Mouse (Mus musculus): ENCODE measurements around the gene Nckap5. TPM values are rescaled to one million over a fixed set of nuclear protein-coding genes. Genes with fewer than 3 reads are reported as not detected.

Nckap5 gene
- polyA plus RNA-seq, 1 experiment = not detected

GRCm38 (mm10) chr1:126765506-126766170 lies 65.0 kb downstream of the Nckap5 start:
- no peaks in the 10 kb centered on the region for H3K36me3 ChIP-seq (ENCODE audit: control insufficient read depth, insufficient read depth)
- H3ac ChIP-seq (ENCODE audit: control insufficient read depth, insufficient read length, low read depth) = no peak overlapping the region
- no peaks in the 10 kb centered on the region for H3K27me3 ChIP-seq (ENCODE audit: control insufficient read depth, insufficient read depth, insufficient read length)
- no peak overlapping the region for H3K4me3 ChIP-seq (ENCODE audit: insufficient read depth, poor library complexity, severe bottlenecking)
- no peak for TF ChIP-seq FOSL1 (IDR thresholded peaks at IDR 0.05; ENCODE audit: insufficient read depth, low read length, poor library complexity, severe bottlenecking)
- TF ChIP-seq MAX (IDR thresholded peaks at IDR 0.05) = no peak
- no peak for TF ChIP-seq MYOD1 (IDR thresholded peaks at IDR 0.05; ENCODE audit: control insufficient read depth, insufficient read length, low read depth)
- TF ChIP-seq CEBPB (IDR thresholded peaks at IDR 0.05; ENCODE audit: low read depth) = no peak
- TF ChIP-seq MYOG (IDR thresholded peaks at IDR 0.05; ENCODE audit: control insufficient read depth, extremely low read depth, insufficient read length) = no peak
- TF ChIP-seq CTCF (IDR thresholded peaks at IDR 0.05; ENCODE audit: control insufficient read depth, insufficient read depth, insufficient read length) = no peak
- no peak for TF ChIP-seq USF1 (IDR thresholded peaks at IDR 0.05; ENCODE audit: low read depth)
- no peaks in the 10 kb centered on the region for H3K79me3 ChIP-seq (ENCODE audit: low read depth)
- H3K79me2 ChIP-seq (ENCODE audit: control insufficient read depth, insufficient read depth) = no peaks in the 10 kb centered on the region

- no peaks in the 10 kb centered on the region for H3K36me3 ChIP-seq (ENCODE audit: control insufficient read depth, insufficient read depth)
- no peak overlapping the region for H3ac ChIP-seq (ENCODE audit: control insufficient read depth, insufficient read length, low read depth)
- no peaks in the 10 kb centered on the region for H3K79me3 ChIP-seq (ENCODE audit: low read depth)
- no peak for TF ChIP-seq CTCF (IDR thresholded peaks at IDR 0.05; ENCODE audit: control insufficient read depth, insufficient read depth, insufficient read length)
- TF ChIP-seq MAX (IDR thresholded peaks at IDR 0.05) = no peak
- TF ChIP-seq FOSL1 (IDR thresholded peaks at IDR 0.05; ENCODE audit: insufficient read depth, low read length, poor library complexity, severe bottlenecking) = no peak
- no peak for TF ChIP-seq MYOD1 (IDR thresholded peaks at IDR 0.05; ENCODE audit: control insufficient read depth, insufficient read length, low read depth)
- TF ChIP-seq USF1 (IDR thresholded peaks at IDR 0.05; ENCODE audit: low read depth) = no peak
- TF ChIP-seq MYOG (IDR thresholded peaks at IDR 0.05; ENCODE audit: control insufficient read depth, extremely low read depth, insufficient read length) = no peak
- no peak for TF ChIP-seq CEBPB (IDR thresholded peaks at IDR 0.05; ENCODE audit: low read depth)
- no peak overlapping the region for H3K4me3 ChIP-seq (ENCODE audit: insufficient read depth, poor library complexity, severe bottlenecking)
- no peaks in the 10 kb centered on the region for H3K79me2 ChIP-seq (ENCODE audit: control insufficient read depth, insufficient read depth)
- no peaks in the 10 kb centered on the region for H3K27me3 ChIP-seq (ENCODE audit: control insufficient read depth, insufficient read depth, insufficient read length)
Observed at GRCm38 (mm10) chr1:126764201-126764600, 66.4 kb downstream of the Nckap5 start.

- no peaks in the 10 kb centered on the region for H3K27me3 ChIP-seq (ENCODE audit: control insufficient read depth, insufficient read depth, insufficient read length)
- H3K79me2 ChIP-seq (ENCODE audit: control insufficient read depth, insufficient read depth) = no peaks in the 10 kb centered on the region
- no peak overlapping the region for H3ac ChIP-seq (ENCODE audit: control insufficient read depth, insufficient read length, low read depth)
- no peaks in the 10 kb centered on the region for H3K36me3 ChIP-seq (ENCODE audit: control insufficient read depth, insufficient read depth)
- H3K4me3 ChIP-seq (ENCODE audit: insufficient read depth, poor library complexity, severe bottlenecking) = no peak overlapping the region
- H3K79me3 ChIP-seq (ENCODE audit: low read depth) = no peaks in the 10 kb centered on the region
- TF ChIP-seq FOSL1 (IDR thresholded peaks at IDR 0.05; ENCODE audit: insufficient read depth, low read length, poor library complexity, severe bottlenecking) (no peak), USF1 (IDR thresholded peaks at IDR 0.05; ENCODE audit: low read depth) (no peak), CEBPB (IDR thresholded peaks at IDR 0.05; ENCODE audit: low read depth) (no peak), MYOG (IDR thresholded peaks at IDR 0.05; ENCODE audit: control insufficient read depth, extremely low read depth, insufficient read length) (no peak), MAX (IDR thresholded peaks at IDR 0.05) (no peak), MYOD1 (IDR thresholded peaks at IDR 0.05; ENCODE audit: control insufficient read depth, insufficient read length, low read depth) (no peak), CTCF (IDR thresholded peaks at IDR 0.05; ENCODE audit: control insufficient read depth, insufficient read depth, insufficient read length) (no peak)
Observed at GRCm38 (mm10) chr1:126763192-126763591, 67.4 kb downstream of the Nckap5 start.

GRCm38 (mm10) chr1:126760386-126760785 lies 70.2 kb downstream of the Nckap5 start:
- no peak overlapping the region for H3ac ChIP-seq (ENCODE audit: control insufficient read depth, insufficient read length, low read depth)
- TF ChIP-seq MAX (IDR thresholded peaks at IDR 0.05) (no peak), CEBPB (IDR thresholded peaks at IDR 0.05; ENCODE audit: low read depth) (no peak)
- H3K4me3 ChIP-seq (ENCODE audit: insufficient read depth, poor library complexity, severe bottlenecking) = no peak overlapping the region
- H3K27me3 ChIP-seq (ENCODE audit: control insufficient read depth, insufficient read depth, insufficient read length) = no peaks in the 10 kb centered on the region
- no peaks in the 10 kb centered on the region for H3K36me3 ChIP-seq (ENCODE audit: control insufficient read depth, insufficient read depth)
- H3K79me2 ChIP-seq (ENCODE audit: control insufficient read depth, insufficient read depth) = no peaks in the 10 kb centered on the region
- no peaks in the 10 kb centered on the region for H3K79me3 ChIP-seq (ENCODE audit: low read depth)

GRCm38 (mm10) chr1:126755682-126756081 lies 74.9 kb downstream of the Nckap5 start:
- Histone ChIP-seq H3K36me3 (ENCODE audit: control insufficient read depth, insufficient read depth) (no peaks in the 10 kb centered on the region), H3K27me3 (ENCODE audit: control insufficient read depth, insufficient read depth, insufficient read length) (no peaks in the 10 kb centered on the region), H3K4me3 (ENCODE audit: insufficient read depth, poor library complexity, severe bottlenecking) (no peak overlapping the region), H3ac (ENCODE audit: control insufficient read depth, insufficient read length, low read depth) (no peak overlapping the region), H3K79me3 (ENCODE audit: low read depth) (no peaks in the 10 kb centered on the region), H3K79me2 (ENCODE audit: control insufficient read depth, insufficient read depth) (no peaks in the 10 kb centered on the region)
- no peak for TF ChIP-seq FOSL1 (IDR thresholded peaks at IDR 0.05; ENCODE audit: insufficient read depth, low read length, poor library complexity, severe bottlenecking)

GRCm38 (mm10) chr1:126753611-126754010 lies 77.0 kb downstream of the Nckap5 start:
- Histone ChIP-seq H3K27me3 (ENCODE audit: control insufficient read depth, insufficient read depth, insufficient read length) (no peaks in the 10 kb centered on the region), H3K79me2 (ENCODE audit: control insufficient read depth, insufficient read depth) (no peaks in the 10 kb centered on the region), H3K79me3 (ENCODE audit: low read depth) (no peaks in the 10 kb centered on the region), H3K4me3 (ENCODE audit: insufficient read depth, poor library complexity, severe bottlenecking) (no peak overlapping the region), H3ac (ENCODE audit: control insufficient read depth, insufficient read length, low read depth) (no peak overlapping the region), H3K36me3 (ENCODE audit: control insufficient read depth, insufficient read depth) (no peaks in the 10 kb centered on the region)
- TF ChIP-seq MYOD1 (IDR thresholded peaks at IDR 0.05; ENCODE audit: control insufficient read depth, insufficient read length, low read depth) (no peak), USF1 (IDR thresholded peaks at IDR 0.05; ENCODE audit: low read depth) (no peak), CTCF (IDR thresholded peaks at IDR 0.05; ENCODE audit: control insufficient read depth, insufficient read depth, insufficient read length) (no peak)

All from C2C12 (cell line).